In the genomic region with DNA sequence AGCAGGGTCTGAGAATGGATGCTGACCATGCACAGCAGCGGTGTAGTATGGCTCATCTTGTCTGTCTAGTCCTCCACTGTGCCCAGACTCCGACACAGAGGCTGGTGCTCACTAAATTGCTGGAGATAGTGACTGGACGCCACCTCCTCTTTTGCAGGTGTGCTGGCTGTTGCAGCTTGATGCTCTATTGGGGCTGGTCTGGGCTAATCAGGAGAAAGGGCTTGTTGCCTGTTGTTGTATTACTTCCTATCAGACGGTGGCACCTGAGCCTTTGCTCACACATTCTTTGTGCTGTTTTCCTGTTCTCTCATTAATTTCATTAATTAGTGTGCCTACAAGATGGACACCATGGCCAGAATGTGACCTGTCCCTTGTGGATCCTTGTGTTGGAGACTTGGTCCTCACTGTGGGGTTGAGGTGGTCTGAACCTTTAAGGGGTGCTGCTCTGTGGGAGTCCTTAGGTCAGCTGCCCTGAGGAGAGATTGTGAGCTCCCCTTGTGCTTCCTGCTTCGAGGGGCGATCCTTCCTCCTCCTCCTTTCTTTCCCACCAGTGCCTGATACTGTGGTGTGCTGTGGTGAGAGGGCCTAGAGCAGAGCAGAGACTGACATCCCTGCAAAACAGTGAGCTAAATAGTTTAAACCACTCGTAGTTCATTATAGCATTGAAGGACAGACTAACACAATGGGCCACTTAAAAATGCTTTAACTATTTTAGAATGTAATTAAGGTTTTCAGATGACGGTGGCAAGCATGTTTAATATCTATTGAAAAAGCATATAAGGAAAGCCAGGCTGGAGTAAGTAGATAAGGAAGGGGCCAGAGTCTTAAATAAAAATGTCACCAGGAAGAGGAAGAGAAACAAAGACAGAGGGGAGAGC, we compare ENCODE assay signal across 18 mouse cellular contexts. TPM values are rescaled to one million over a fixed set of nuclear protein-coding genes. Genes with fewer than 3 reads are reported as not detected.
DNase-seq lines count a peak whose midpoint lies in the region; ATAC-seq and TF ChIP-seq lines count a peak whose summit lies in the region.
"Had no signal": no experiment of that assay in that cellular context is flagged by ENCODE, and none has a peak within 500 bp of the region (broad histone marks: within the 10 kb centered on the region; RNA-seq: fewer than 3 reads in every experiment).

No protein-coding gene starts in this region.

- no peak for DNase-seq in left cerebral cortex, adult 2 months (ENCODE audit: extremely low spot score in 1 of 2, low spot score in 2 of 2)
- no peak for DNase-seq in left cerebral cortex, postnatal 10 days (ENCODE audit: extremely low spot score in 1 of 2, low spot score in 2 of 2)
- peak; percentile 45 to 56 (median 51) for DNase-seq in liver, embryonic 14.5 days (ENCODE audit: low read depth in 3 of 3, low spot score in 3 of 3)
- no peak for DNase-seq in adrenal gland, adult (ENCODE audit: inconsistent age in 2 of 2, low spot score in 1 of 2)
- no peak for DNase-seq in gastrocnemius, adult 18-20 months (ENCODE audit: low spot score)
- DNase-seq in kidney, adult 8-10 months, result no peak
- DNase-seq: adrenal gland, adult 8-10 months; B cell, adult 2 months; cerebellum, adult 11 months; cerebellum, postnatal 36 days; kidney, postnatal 10 days; lung, adult 2 months had no signal

- H3K27me3 ChIP-seq in liver, embryonic 14.5 days (ENCODE audit: control insufficient read depth, insufficient read depth, low read length), result no peaks in the 10 kb centered on the region

- no peaks in the 10 kb centered on the region for H3K9me3 ChIP-seq in liver, embryonic 14.5 days (ENCODE audit: control insufficient read depth, low read length)
- H3K9me3 ChIP-seq: forebrain, embryonic 13.5 days; midbrain, embryonic 10.5 days had no signal

- peak overlapping the region; percentile 37; the same call in 1 of the 2 replicates for H3K27ac ChIP-seq in left cerebral cortex, adult 2 months
- peak overlapping the region; percentile 79 for H3K27ac ChIP-seq in liver, embryonic 14.5 days
- H3K27ac ChIP-seq: forebrain, embryonic 13.5 days; midbrain, embryonic 10.5 days; stomach, postnatal 0 days had no signal

- H3K4me2 ChIP-seq in liver, embryonic 14.5 days (ENCODE audit: low read depth), result peak overlapping the region; percentile 42
- H3K4me2 ChIP-seq: forebrain, embryonic 13.5 days had no signal

- H3K36me3 ChIP-seq in liver, embryonic 14.5 days (replicated peaks; ENCODE audit: control insufficient read depth, insufficient read depth, low read depth), result no peaks in the 10 kb centered on the region
- H3K36me3 ChIP-seq: midbrain, embryonic 10.5 days had no signal

- peak; percentile 78 for ATAC-seq in erythroblast, adult 5-6 weeks (replicated peaks; ENCODE audit: low FRiP score, poor library complexity, severe bottlenecking)
- peak; percentile 89 for ATAC-seq in liver, embryonic 14.5 days (ENCODE audit: insufficient read depth)
- ATAC-seq: forebrain, embryonic 13.5 days; hindbrain, embryonic 16.5 days; intestine, postnatal 0 days had no signal

- no peak for TF ChIP-seq CTCF in left cerebral cortex, adult 2 months (IDR thresholded peaks at IDR 0.05)
- TF ChIP-seq CTCF in liver, embryonic 14.5 days (IDR thresholded peaks at IDR 0.05; ENCODE audit: low read depth), result no peak

- peaks cover 19 to 20% of the 10 kb centered on the region in 2 experiments for H3K4me1 ChIP-seq in liver, embryonic 14.5 days (replicated peaks; ENCODE audit: control insufficient read depth in 2 of 2, insufficient read depth in 2 of 2, low read length in 1 of 2)
- H3K4me1 ChIP-seq: forebrain, embryonic 13.5 days; midbrain, embryonic 10.5 days had no signal

- no peak overlapping the region for H3K4me3 ChIP-seq in left cerebral cortex, adult 2 months
- no peak overlapping the region for H3K4me3 ChIP-seq in liver, embryonic 14.5 days (ENCODE audit: insufficient read depth in 1 of 2, low read depth in 2 of 2, low read length in 2 of 2)
- H3K4me3 ChIP-seq: forebrain, embryonic 13.5 days; midbrain, embryonic 10.5 days had no signal

- peak; percentile 72 for TF ChIP-seq EP300 in liver, embryonic 14.5 days (IDR thresholded peaks at IDR 0.05; ENCODE audit: low read depth)

- 17% methylated on average over 8 of the region's 8 CpGs for WGBS in liver, embryonic 14.5 days (ENCODE audit: insufficient replicate concordance)

- peak overlapping the region; percentile 59 for H3K9ac ChIP-seq in liver, embryonic 14.5 days (replicated peaks)
- H3K9ac ChIP-seq: forebrain, embryonic 13.5 days had no signal

- intact Hi-C loops in left cerebral cortex, adult 2 months (cut with DNase I), result no loop called here
- intact Hi-C loops in left cerebral cortex, postnatal 10 days (cut with DNase I), result no loop called here

RNA-seq across cellular contexts. Expression of a gene that starts 15.6 kb away (rescaled TPM):
- total RNA-seq in left cerebral cortex, adult 2 months (2021), result 100 to 1,000 TPM; 185 to 189 TPM
- total RNA-seq in left cerebral cortex, postnatal 10 days (2021), result 100 to 1,000 TPM; 105 to 106 TPM
- total RNA-seq in erythroblast, adult 5-6 weeks (2015; ENCODE audit: low replicate concordance), result 29.8 and 41.2 TPM in 2 replicates
- 44.1 and 78.5 TPM in 2 replicates for total RNA-seq in erythroblast, adult 5-6 weeks (2017; ENCODE audit: low replicate concordance)
- 14.8 and 17.0 TPM in 2 replicates for polyA plus RNA-seq in liver, embryonic 14.5 days (2012; rRNA removed)
- 65.5 and 68.0 TPM in 2 replicates for polyA plus RNA-seq in liver, embryonic 14.5 days (2014; fragmentation: Nextera tagmentation; extraction: Ambion mirVana)
- 10 to 100 TPM; 25.2 to 45.8 TPM for total RNA-seq in gastrocnemius, adult 18-20 months (2021)

Comparison
In these comparisons a context has a peak if more than half of its experiments do, and no peak if none do; other contexts are left out.
1. DNase-seq: peak in liver, embryonic 14.5 days (3 of 3); none in left cerebral cortex, adult 2 months (0 of 2), left cerebral cortex, postnatal 10 days (0 of 2), adrenal gland, adult (0 of 2), gastrocnemius, adult 18-20 months (single experiment) and kidney, adult 8-10 months (0 of 2).